Mouse (Mus musculus) liver, embryonic 12.5 days (tissue): Measurements from ENCODE around the gene Gm9970. TPM values are rescaled to one million over a fixed set of nuclear protein-coding genes. Genes with fewer than 3 reads are reported as not detected.

Experiments used
- ATAC-seq: fragments of 200-750 bp; cut with Nextera tagmentation; 2 replicates; pipeline ENCODE4 v1.8.0; 2017; ENCODE audit warnings: moderate number of reproducible peaks, mild to moderate bottlenecking, moderate library complexity
- H3K27ac ChIP-seq: fragments of 300-500 bp; sonication (generic); 2 replicates; pipeline ENCODE4 v1.5.1; 2016; ENCODE audit warnings: mild to moderate bottlenecking
- H3K27me3 ChIP-seq: fragments of 300-500 bp; sonication (generic); replicated peaks from 2 replicates; pipeline ENCODE4 v1.6.1; 2016; ENCODE audit warnings: mild to moderate bottlenecking, moderate library complexity
- H3K36me3 ChIP-seq: fragments of 300-500 bp; sonication (generic); 2 replicates; pipeline ENCODE4 v1.6.1; 2016; ENCODE audit warnings: mild to moderate bottlenecking, moderate library complexity
- H3K4me1 ChIP-seq: fragments of 300-500 bp; sonication (generic); 2 replicates; pipeline ENCODE4 v1.6.1; 2016
- H3K4me2 ChIP-seq: fragments of 300-500 bp; sonication (generic); 2 replicates; pipeline ENCODE4 v1.6.1; 2016; ENCODE audit warnings: mild to moderate bottlenecking, moderate library complexity
- H3K4me3 ChIP-seq: fragments of 300-500 bp; sonication (generic); 2 replicates; pipeline ENCODE4 v1.5.1; 2016; ENCODE audit warnings: mild to moderate bottlenecking, moderate library complexity
- H3K9ac ChIP-seq: fragments of 300-500 bp; sonication (generic); 2 replicates; pipeline ENCODE4 v1.6.1; 2016; ENCODE audit warnings: mild to moderate bottlenecking, moderate library complexity
- H3K9me3 ChIP-seq: fragments of 300-500 bp; sonication (generic); replicated peaks from 2 replicates; pipeline ENCODE4 v1.6.1; 2016; ENCODE audit warnings: mild to moderate bottlenecking, moderate library complexity
- WGBS: fragments of 180-500 bp; shearing (Covaris S2); methylation state at CpG from one replicate; pipeline ENCODE4 v1.1.7; 2016; ENCODE audit not compliant: insufficient replicate concordance; 5-methylcytosine and 5-hydroxymethylcytosine counted together
- polyA plus RNA-seq: library from polyadenylated mRNA; unstranded; fragments of >200 nt; fragmentation: Nextera tagmentation; extraction: Ambion mirVana; gene quantifications from 2 replicates; pipeline ENCODE4 v1.2.1, GENCODE M21; 2016

The Gm9970 gene
- polyA plus RNA-seq, 1 experiment from 2014 or later: not detected

GRCm38 (mm10) chr5:31254901-31255300, 13.9 kb upstream of the Gm9970 start:
- Histone ChIP-seq H3K9me3 (no peaks in the 10 kb centered on the region), H3K27me3 (no peaks in the 10 kb centered on the region), H3K9ac (peak overlapping the region; percentile 12; the same call in 1 of the 2 replicates), H3K36me3 (peaks cover 52% of the 10 kb centered on the region), H3K27ac (no peak overlapping the region), H3K4me1 (peaks cover 27% of the 10 kb centered on the region), H3K4me2 (no peak overlapping the region), H3K4me3 (no peak overlapping the region)
- ATAC-seq: no peak
- 62% methylated on average over 8 of the region's 8 CpGs for WGBS

GRCm38 (mm10) chr5:31254452-31254851, 13.4 kb upstream of the Gm9970 start:
- Histone ChIP-seq H3K36me3 (peaks cover 57% of the 10 kb centered on the region), H3K27ac (no peak overlapping the region), H3K4me1 (peaks cover 27% of the 10 kb centered on the region), H3K4me3 (no peak overlapping the region), H3K27me3 (no peaks in the 10 kb centered on the region), H3K9me3 (no peaks in the 10 kb centered on the region), H3K9ac (no peak overlapping the region), H3K4me2 (no peak overlapping the region)
- WGBS: 68% methylated on average over 7 of the region's 7 CpGs
- ATAC-seq: no peak

GRCm38 (mm10) chr5:31253806-31254205, 12.8 kb upstream of the Gm9970 start:
- peaks cover 27% of the 10 kb centered on the region for H3K4me1 ChIP-seq
- H3K4me3 ChIP-seq: no peak overlapping the region
- 80% methylated on average over 8 of the region's 8 CpGs for WGBS
- no peak overlapping the region for H3K9ac ChIP-seq
- ATAC-seq: no peak
- peaks cover 63% of the 10 kb centered on the region for H3K36me3 ChIP-seq
- no peak overlapping the region for H3K27ac ChIP-seq
- no peaks in the 10 kb centered on the region for H3K27me3 ChIP-seq
- H3K9me3 ChIP-seq: no peaks in the 10 kb centered on the region
- no peak overlapping the region for H3K4me2 ChIP-seq

GRCm38 (mm10) chr5:31252795-31253545, 11.9 kb upstream of the Gm9970 start:
- H3K4me1 ChIP-seq: peaks cover 27% of the 10 kb centered on the region
- no peak overlapping the region for H3K4me3 ChIP-seq
- no peak for ATAC-seq
- peaks cover 72% of the 10 kb centered on the region for H3K36me3 ChIP-seq
- no peak overlapping the region for H3K27ac ChIP-seq
- no peak overlapping the region for H3K9ac ChIP-seq
- no peaks in the 10 kb centered on the region for H3K27me3 ChIP-seq
- WGBS: 79% methylated on average over 16 of the region's 16 CpGs
- H3K4me2 ChIP-seq: no peak overlapping the region
- H3K9me3 ChIP-seq: no peaks in the 10 kb centered on the region

GRCm38 (mm10) chr5:31252151-31252550, 11.1 kb upstream of the Gm9970 start:
- ATAC-seq: no peak
- Histone ChIP-seq H3K4me3 (peak overlapping the region; percentile 50), H3K9ac (no peak overlapping the region), H3K36me3 (peaks cover 77% of the 10 kb centered on the region), H3K27ac (no peak overlapping the region), H3K27me3 (no peaks in the 10 kb centered on the region), H3K4me1 (peaks cover 27% of the 10 kb centered on the region), H3K4me2 (peak overlapping the region; percentile 65), H3K9me3 (no peaks in the 10 kb centered on the region)
- 75% methylated on average over 10 of the region's 10 CpGs for WGBS

- peaks cover 82% of the 10 kb centered on the region for H3K36me3 ChIP-seq
- no peak within 1 kb of the TSS for H3K27ac ChIP-seq
- H3K27me3 ChIP-seq: no peaks in the 10 kb centered on the region
- peak within 1 kb of the TSS; percentile 65 for H3K4me2 ChIP-seq
- WGBS: 62% methylated on average over 47 of the region's 47 CpGs
- ATAC-seq: peak; percentile 77
- H3K4me1 ChIP-seq: peaks cover 27% of the 10 kb centered on the region
- H3K4me3 ChIP-seq: peak within 1 kb of the TSS; percentile 50
- 0 out of 2 replicates have a peak within 1 kb of the TSS, but pooled peaks have one; percentile 2 for H3K9ac ChIP-seq
- no peaks in the 10 kb centered on the region for H3K9me3 ChIP-seq
Measured at GRCm38 (mm10) chr5:31251541-31252101, 10.6 kb upstream of the Gm9970 start, which contains the start of gene Krtcap3. Krtcap3 (plus strand) TSS chr5:31251691.

GRCm38 (mm10) chr5:31250716-31251115, 9.7 kb upstream of the Gm9970 start:
- Histone ChIP-seq H3K9ac (no peak overlapping the region), H3K4me2 (peak overlapping the region; percentile 65; the same call in 1 of the 2 replicates), H3K9me3 (no peaks in the 10 kb centered on the region), H3K27ac (no peak overlapping the region), H3K36me3 (peaks cover 88% of the 10 kb centered on the region), H3K27me3 (no peaks in the 10 kb centered on the region), H3K4me3 (no peak overlapping the region), H3K4me1 (peaks cover 27% of the 10 kb centered on the region)
- ATAC-seq: no peak
- 75% methylated on average over 4 of the region's 4 CpGs for WGBS

- H3K4me1 ChIP-seq: peaks cover 15% of the 10 kb centered on the region
- peaks cover 36% of the 10 kb centered on the region for H3K36me3 ChIP-seq
- H3K9me3 ChIP-seq: no peaks in the 10 kb centered on the region
- H3K4me2 ChIP-seq: peak overlapping the region; percentile 84
- peak overlapping the region; percentile 100 for H3K4me3 ChIP-seq
- peak overlapping the region; percentile 97 for H3K9ac ChIP-seq
- no peaks in the 10 kb centered on the region for H3K27me3 ChIP-seq
- H3K27ac ChIP-seq: peak overlapping the region; percentile 96; the same call in 1 of the 2 replicates
- no peak for ATAC-seq
- WGBS: 25% methylated on average over 10 of the region's 10 CpGs
Measured at GRCm38 (mm10) chr5:31242191-31242590, 1.2 kb upstream of the Gm9970 start.

- Histone ChIP-seq H3K27ac (peak overlapping the region; percentile 96), H3K36me3 (peaks cover 30% of the 10 kb centered on the region), H3K4me1 (peaks cover 15% of the 10 kb centered on the region), H3K4me3 (peak overlapping the region; percentile 100), H3K9me3 (no peaks in the 10 kb centered on the region), H3K4me2 (peak overlapping the region; percentile 84), H3K9ac (peak overlapping the region; percentile 97), H3K27me3 (no peaks in the 10 kb centered on the region)
- WGBS: under 1% methylated on average over 13 of the region's 13 CpGs
- 0 out of 2 replicates have a peak, but pooled peaks have one; percentile 2 for ATAC-seq
Measured at GRCm38 (mm10) chr5:31241522-31242034, 546 bp upstream of the Gm9970 start.

GRCm38 (mm10) chr5:31226641-31227040, 14.4 kb downstream of the Gm9970 start:
- 61% methylated on average over 1 of the region's 1 CpGs for WGBS

GRCm38 (mm10) chr5:31222696-31223095, 18.3 kb downstream of the Gm9970 start:
- Histone ChIP-seq H3K36me3 (no peaks in the 10 kb centered on the region), H3K27ac (no peak overlapping the region), H3K4me1 (peaks cover 27% of the 10 kb centered on the region), H3K9me3 (no peaks in the 10 kb centered on the region), H3K9ac (no peak overlapping the region), H3K4me3 (no peak overlapping the region), H3K4me2 (no peak overlapping the region), H3K27me3 (no peaks in the 10 kb centered on the region)
- no peak for ATAC-seq
- WGBS: 87% methylated on average over 9 of the region's 9 CpGs

More at GRCm38 (mm10) chr5:31226641-31227040, 14.4 kb downstream of the Gm9970 start:
- H3K27ac ChIP-seq: no peak overlapping the region
- H3K27me3 ChIP-seq: no peaks in the 10 kb centered on the region
- H3K9me3 ChIP-seq: no peaks in the 10 kb centered on the region
- ATAC-seq: no peak
- H3K4me3 ChIP-seq: no peak overlapping the region
- no peaks in the 10 kb centered on the region for H3K36me3 ChIP-seq
- H3K4me1 ChIP-seq: peaks cover 2% of the 10 kb centered on the region; the same call in 1 of the 2 replicates
- no peak overlapping the region for H3K4me2 ChIP-seq
- H3K9ac ChIP-seq: no peak overlapping the region
